Mouse (Mus musculus): ENCODE data around the gene Pou2f2. TPM values are rescaled to one million over a fixed set of nuclear protein-coding genes. Genes with fewer than 3 reads are reported as not detected.
A peak's percentile ranks its signal among the peaks of the same experiment; 100 is the strongest.

Gene Pou2f2
- polyA plus RNA-seq (2012) = 0.38 and 0.41 TPM in 2 replicates

GRCm38 (mm10) chr7:25179606-25180161 lies at the start of gene Pou2f2:
TSS of gene Pou2f2 (minus strand) at chr7:25179726.
- TF ChIP-seq GATA1 (IDR thresholded peaks at IDR 0.05; ENCODE audit: low read length) = no peak

GRCm38 (mm10) chr7:25227523-25228300 lies 48.2 kb upstream of the Pou2f2 start:
- no peak for TF ChIP-seq GATA1 (IDR thresholded peaks at IDR 0.05; ENCODE audit: low read length)

- TF ChIP-seq GATA1 (IDR thresholded peaks at IDR 0.05; ENCODE audit: low read length) = peak; percentile 89
Measured at GRCm38 (mm10) chr7:25222275-25222967, 42.9 kb upstream of the Pou2f2 start.

- no peak for TF ChIP-seq GATA1 (IDR thresholded peaks at IDR 0.05; ENCODE audit: low read length)
Measured at GRCm38 (mm10) chr7:25221102-25221883, 41.8 kb upstream of the Pou2f2 start, which contains the start of gene Zfp526. TSS of gene Zfp526 (plus strand) at chr7:25221425.

GRCm38 (mm10) chr7:25220457-25221101 lies 41.1 kb upstream of the Pou2f2 start, which contains the start of gene Dedd2:
TSS of gene Dedd2 (minus strand) at chr7:25220615.
- TF ChIP-seq GATA1 (IDR thresholded peaks at IDR 0.05; ENCODE audit: low read length) = no peak

- TF ChIP-seq GATA1 (IDR thresholded peaks at IDR 0.05; ENCODE audit: low read length) = no peak
Measured at GRCm38 (mm10) chr7:25219756-25220456, 40.4 kb upstream of the Pou2f2 start.

GRCm38 (mm10) chr7:25219416-25219750 lies 39.9 kb upstream of the Pou2f2 start:
- TF ChIP-seq GATA1 (IDR thresholded peaks at IDR 0.05; ENCODE audit: low read length) = no peak

GRCm38 (mm10) chr7:25218705-25219415 lies 39.3 kb upstream of the Pou2f2 start:
- TF ChIP-seq GATA1 (IDR thresholded peaks at IDR 0.05; ENCODE audit: low read length) = no peak

GRCm38 (mm10) chr7:25217653-25218395 lies 38.3 kb upstream of the Pou2f2 start:
- no peak for TF ChIP-seq GATA1 (IDR thresholded peaks at IDR 0.05; ENCODE audit: low read length)

GRCm38 (mm10) chr7:25214172-25214571 lies 34.6 kb upstream of the Pou2f2 start:
- TF ChIP-seq GATA1 (IDR thresholded peaks at IDR 0.05; ENCODE audit: low read length) = no peak

GRCm38 (mm10) chr7:25213099-25213498 lies 33.6 kb upstream of the Pou2f2 start:
- no peak for TF ChIP-seq GATA1 (IDR thresholded peaks at IDR 0.05; ENCODE audit: low read length)

- no peak for TF ChIP-seq GATA1 (IDR thresholded peaks at IDR 0.05; ENCODE audit: low read length)
Measured at GRCm38 (mm10) chr7:25210482-25210881, 31.0 kb upstream of the Pou2f2 start.

GRCm38 (mm10) chr7:25209161-25209622 lies 29.7 kb upstream of the Pou2f2 start:
- no peak for TF ChIP-seq GATA1 (IDR thresholded peaks at IDR 0.05; ENCODE audit: low read length)

Measured in G1E-ER4 (cell line).